Mouse (Mus musculus) spleen, postnatal 36 days (tissue): ENCODE results near the gene Sv2b.
"Not testable (repeated sequence)": the region's sequence is repeated elsewhere in the genome, so short reads cannot be mapped to it uniquely, and the experiment has no call there.

Experiments
- DNase-seq, 2 experiments: peaks; one replicate each; pipeline ENCODE4 v3.0.0; 2022; ENCODE audit warnings: low spot score in 2 of 2, mixed read lengths in 1 of 2

The Sv2b gene

DNA sequence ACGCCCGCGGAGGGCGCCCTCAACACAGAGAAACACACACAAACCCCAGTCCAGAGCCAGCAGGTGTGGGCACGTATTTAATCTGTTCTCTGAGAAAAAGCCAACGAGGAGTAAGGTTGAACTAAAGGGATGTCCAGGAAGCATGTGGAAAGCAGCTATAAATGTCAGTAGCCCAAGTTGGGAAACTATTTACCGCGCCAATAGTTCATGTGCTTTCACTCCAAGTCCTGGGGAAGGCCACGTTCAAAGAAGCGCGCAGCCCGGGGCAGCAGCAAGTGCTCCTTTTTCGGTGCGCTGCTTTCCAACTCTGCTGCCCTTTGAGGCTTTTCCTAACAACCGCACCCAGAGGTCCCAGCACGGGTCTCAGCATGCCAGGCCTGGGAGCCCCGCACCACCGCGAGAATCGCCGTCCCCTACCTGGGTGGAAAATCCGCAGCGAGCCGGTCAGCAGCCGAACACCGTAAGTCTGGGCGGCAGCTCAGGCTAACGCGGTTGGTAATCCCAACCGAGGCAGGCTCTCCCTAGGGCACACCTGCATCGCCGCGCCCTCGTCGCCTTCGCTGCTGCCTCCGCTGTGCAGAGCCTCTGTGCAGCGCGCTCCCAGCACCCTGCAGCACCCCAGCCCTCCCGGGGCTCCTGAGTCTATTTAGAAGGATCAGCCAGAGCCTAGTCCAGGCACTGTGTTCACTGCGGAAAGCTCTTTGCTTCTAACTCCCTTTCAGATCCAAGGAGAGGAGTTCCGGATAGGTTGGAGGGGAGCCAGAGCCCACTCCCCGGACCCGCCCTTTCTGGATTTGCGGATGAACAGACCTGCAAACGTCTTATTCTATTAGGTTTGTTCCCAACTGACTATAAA, at the start of gene Sv2b:
Gene Sv2b (minus strand): TSS at position 806 of the 856 bp plus-strand sequence.
- no peak for DNase-seq

GRCm38 (mm10) chr7:75358284-75358851, 49.3 kb upstream of the Sv2b start:
- no peak for DNase-seq

- no peak for DNase-seq
These were observed 46.5 kb upstream of the Sv2b start for GRCm38 (mm10) chr7:75355521-75355920.

DNA sequence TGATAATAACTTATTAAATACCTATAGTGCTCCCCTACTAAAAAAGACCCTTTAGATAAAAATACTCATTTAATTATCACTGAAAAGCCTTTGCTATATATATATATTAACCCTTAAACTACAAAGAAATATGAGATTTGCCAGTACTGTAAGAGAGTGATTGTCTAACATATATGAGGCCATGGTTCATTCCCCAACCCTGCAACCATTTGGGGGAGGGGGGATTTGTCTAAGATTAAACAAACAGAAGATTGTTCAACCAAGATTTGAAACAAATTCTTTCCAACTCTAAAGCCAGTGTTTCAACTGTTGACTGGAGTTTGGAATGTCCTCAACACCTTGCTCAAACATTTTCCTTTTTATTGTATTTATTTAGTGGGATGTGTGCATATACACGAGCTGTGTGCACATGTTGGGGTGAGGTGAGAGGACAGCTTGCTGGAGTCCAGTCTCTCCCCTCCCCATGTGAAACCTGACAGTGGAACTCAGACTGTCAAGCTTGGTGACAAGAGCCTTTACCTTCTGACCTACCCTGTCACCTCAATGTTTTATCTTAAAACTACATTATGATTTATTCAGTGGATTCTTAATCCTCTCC, 43.8 kb upstream of the Sv2b start:
- DNase-seq: no peak

- DNase-seq: no peak
These were observed 41.1 kb upstream of the Sv2b start for GRCm38 (mm10) chr7:75350172-75350571.

DNA sequence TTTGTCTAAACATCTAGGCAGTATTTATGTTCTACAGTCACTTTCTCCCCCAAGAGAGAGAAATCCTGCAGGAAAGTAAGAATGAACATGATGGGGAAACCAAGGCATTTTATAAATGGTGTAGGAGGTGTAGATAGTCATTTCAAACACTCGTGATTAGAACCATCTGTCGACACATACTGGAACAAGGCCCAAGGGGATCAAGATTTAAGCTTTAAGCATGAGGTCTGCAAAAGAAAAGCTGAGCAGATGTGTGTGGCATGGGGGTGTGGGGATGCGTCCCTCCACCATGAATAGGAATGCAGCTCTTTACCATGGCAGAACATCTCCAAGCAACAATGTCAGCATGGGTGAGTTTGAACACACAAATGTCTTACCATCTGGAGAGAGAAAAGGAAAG, 23.2 kb upstream of the Sv2b start:
- no peak for DNase-seq

- no peak for DNase-seq
These were observed 20.7 kb upstream of the Sv2b start for GRCm38 (mm10) chr7:75329740-75330142.

DNA sequence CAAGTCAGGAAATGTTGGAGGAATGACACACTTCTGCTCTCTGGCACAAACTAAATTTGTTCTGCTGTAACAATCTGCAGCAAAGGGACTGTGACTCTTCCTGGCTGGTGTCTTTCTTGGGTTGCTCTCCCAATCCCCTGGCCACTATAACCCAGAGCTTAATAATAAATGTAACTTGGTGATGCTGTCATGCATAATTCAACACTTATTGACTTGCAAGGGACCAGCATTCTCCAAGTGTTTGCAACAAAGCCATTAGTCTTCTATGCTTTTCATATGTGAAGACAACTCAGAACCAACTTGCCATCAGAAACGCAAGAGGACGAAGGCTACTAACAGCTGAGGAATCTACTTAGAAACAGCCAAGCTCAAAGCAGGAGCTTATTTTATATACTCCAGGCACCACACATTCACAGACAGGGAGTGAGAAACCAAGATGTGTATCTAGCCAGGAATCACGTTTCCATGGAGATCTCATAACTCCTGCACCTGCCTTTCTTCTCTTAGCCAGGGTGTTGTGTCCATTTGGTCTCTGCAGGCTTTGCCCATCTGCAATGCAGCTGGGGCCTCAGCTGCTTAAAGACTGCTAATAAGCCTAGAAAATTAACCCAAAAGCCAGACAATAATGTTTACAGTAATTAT, 19.8 kb upstream of the Sv2b start:
- no peak for DNase-seq

DNA sequence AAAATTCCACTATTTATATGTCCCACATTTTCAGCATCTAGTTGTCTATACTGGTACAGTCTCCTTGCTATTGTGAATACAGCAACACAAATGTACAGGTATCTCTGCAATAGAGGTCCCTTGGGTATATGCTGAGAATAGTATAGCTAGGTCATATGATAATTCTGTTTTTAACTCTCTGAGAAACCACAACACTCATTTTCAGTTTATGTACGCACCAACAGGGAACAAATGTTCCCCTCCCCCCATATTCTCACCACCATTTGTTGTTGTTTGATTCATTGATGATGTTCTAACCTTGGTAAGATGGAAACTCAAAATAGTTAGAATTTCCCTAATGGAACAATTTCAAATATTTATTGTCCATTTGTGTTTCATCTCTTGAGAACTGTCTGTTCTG, 16.2 kb upstream of the Sv2b start:
- DNase-seq: no peak

DNA sequence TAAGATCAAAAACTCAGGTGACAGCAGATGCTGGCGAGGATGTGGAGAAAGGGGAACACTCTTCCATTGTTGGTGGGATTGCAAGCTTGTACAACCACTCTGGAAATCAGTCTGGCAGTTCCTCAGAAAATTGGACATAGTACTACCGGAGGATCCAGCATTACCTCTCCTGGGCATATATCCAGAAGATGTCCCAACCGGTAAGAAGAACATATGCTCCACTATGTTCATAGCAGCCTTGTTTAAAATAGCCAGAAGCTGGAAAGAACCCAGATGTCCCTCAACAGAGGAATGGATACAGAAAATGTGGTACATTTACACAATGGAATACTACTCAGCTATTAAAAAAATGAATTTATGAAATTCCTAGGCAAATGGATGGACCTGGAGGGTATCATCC, 13.7 kb upstream of the Sv2b start:
- DNase-seq: not testable (repeated sequence)

- no peak for DNase-seq
These were observed 10.9 kb upstream of the Sv2b start for GRCm38 (mm10) chr7:75320009-75320408.

DNA sequence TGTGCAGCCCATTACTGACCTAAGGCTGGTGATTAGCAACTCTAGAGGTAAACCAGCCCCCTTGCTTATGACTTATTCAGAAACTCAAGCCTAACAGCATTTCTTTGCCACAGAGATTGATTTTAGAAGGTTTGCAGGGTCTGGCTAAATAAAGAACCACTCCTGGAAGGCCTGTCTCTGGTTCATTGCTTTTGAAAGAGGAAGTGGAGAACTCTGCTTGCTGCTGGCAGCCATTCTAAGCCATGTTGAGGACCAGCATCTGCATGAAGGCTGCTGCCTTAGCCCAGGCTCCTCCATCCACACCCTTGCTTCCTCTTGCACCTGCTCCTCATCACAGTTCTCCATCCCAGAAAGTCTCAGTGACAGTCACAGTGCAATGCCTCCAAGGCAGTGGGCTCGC, 9.3 kb upstream of the Sv2b start:
- peak; percentile 59 to 61 for DNase-seq

GRCm38 (mm10) chr7:75314873-75315272, 5.8 kb upstream of the Sv2b start:
- no peak for DNase-seq

GRCm38 (mm10) chr7:75309570-75309969, 508 bp upstream of the Sv2b start:
- no peak for DNase-seq

DNA sequence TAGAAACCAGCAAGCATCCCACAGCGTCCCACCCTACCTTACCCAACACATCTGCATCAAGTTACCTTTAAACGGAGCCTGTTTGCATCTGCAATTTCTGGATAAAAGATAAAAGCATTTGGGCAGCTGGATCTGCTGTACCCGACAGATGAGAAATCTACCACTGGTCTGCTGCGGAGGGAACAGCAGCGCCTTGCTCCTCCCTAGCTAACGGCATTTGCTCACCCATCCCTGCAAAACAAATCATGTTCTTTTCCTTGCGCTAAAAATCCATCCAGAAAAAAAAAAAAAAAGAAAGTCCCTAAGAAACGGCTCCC, 964 bp downstream of the Sv2b start:
- DNase-seq: no peak

- DNase-seq: no peak
These were observed 1.4 kb downstream of the Sv2b start for GRCm38 (mm10) chr7:75307570-75308087.

- no peak for DNase-seq
These were observed 3.1 kb downstream of the Sv2b start for GRCm38 (mm10) chr7:75305901-75306465.

GRCm38 (mm10) chr7:75302523-75303215, 6.4 kb downstream of the Sv2b start:
- no peak for DNase-seq

GRCm38 (mm10) chr7:75299245-75299644, 9.8 kb downstream of the Sv2b start:
- no peak for DNase-seq

DNA sequence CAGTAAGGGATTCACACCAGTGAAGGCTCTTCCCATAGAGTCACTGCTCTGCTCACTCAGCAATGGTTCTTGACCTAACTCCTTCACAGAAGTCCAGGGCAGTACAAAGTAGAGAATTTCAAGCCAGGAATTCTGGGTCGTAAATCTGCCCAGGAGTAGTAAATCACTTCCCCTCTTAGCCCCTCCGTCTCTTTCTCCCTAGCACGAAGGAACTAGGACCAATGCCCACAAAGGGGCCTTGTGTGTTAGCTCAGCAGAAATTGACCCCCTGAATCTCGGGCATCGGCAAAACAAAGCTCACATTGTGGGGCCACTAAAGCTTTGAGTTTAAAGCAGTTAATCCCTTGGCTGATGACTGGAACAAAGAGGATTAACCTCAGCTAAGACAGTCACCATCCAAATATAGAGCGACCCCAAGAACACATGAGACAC, 12.4 kb downstream of the Sv2b start:
- no peak for DNase-seq

DNA sequence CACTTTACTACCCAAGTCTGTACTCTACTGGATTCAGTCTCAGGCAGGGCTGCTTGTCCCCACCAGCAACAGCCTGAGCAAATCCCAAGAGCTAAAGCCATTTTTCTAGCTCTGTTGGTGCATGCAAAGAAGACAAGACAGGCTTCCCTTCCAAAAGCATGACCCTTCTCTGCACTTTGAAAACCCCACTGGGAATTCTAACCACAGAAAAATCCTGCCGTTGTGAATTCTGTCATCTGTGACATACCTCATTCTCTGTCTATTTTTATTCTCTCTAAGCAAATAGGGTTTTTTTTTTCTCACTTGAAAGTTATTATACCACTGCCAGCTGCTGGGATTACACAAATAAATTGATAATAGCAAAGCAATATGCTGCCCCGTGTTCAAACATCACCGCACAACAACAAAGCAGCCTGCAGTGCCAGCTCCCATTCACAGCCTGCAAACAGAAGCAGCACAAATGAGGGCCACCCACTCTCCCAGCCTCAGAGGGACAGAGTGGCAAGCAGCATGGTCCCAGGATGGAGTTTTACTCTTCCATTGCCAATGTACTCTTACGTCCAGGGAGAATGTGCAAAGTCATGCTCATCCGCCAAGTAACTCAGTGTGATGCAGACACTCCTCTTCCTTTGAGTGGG, 13.7 kb downstream of the Sv2b start:
- no peak for DNase-seq
